Mouse (Mus musculus) hindbrain, embryonic 12.5 days (tissue): Measurements from ENCODE around the gene Micall2. TPM values are rescaled to one million over a fixed set of nuclear protein-coding genes. Genes with fewer than 3 reads are reported as not detected.

Source experiments
- ATAC-seq: fragments of 200-750 bp; cut with Nextera tagmentation; 2 replicates; pipeline ENCODE4 v1.8.0; 2017; ENCODE audit warnings: moderate TSS enrichment; ENCODE audit not compliant: low FRiP score
- H3K27ac ChIP-seq: fragments of 300-500 bp; sonication (generic); 2 replicates; pipeline ENCODE4 v1.5.1; 2016; ENCODE audit warnings: mild to moderate bottlenecking
- H3K27me3 ChIP-seq: fragments of 300-500 bp; sonication (generic); 2 replicates; pipeline ENCODE4 v1.6.1; 2016; ENCODE audit warnings: mild to moderate bottlenecking
- H3K36me3 ChIP-seq: fragments of 300-500 bp; sonication (generic); 2 replicates; pipeline ENCODE4 v1.6.1; 2016; ENCODE audit warnings: mild to moderate bottlenecking
- H3K4me1 ChIP-seq: fragments of 300-500 bp; sonication (generic); 2 replicates; pipeline ENCODE4 v1.6.1; 2016
- H3K4me2 ChIP-seq: fragments of 300-500 bp; sonication (generic); replicated peaks from 2 replicates; pipeline ENCODE4 v1.6.1; 2016; ENCODE audit warnings: mild to moderate bottlenecking
- H3K4me3 ChIP-seq: fragments of 300-500 bp; sonication (generic); 2 replicates; pipeline ENCODE4 v1.5.1; 2016; ENCODE audit warnings: mild to moderate bottlenecking
- H3K9ac ChIP-seq: fragments of 300-500 bp; sonication (generic); 2 replicates; pipeline ENCODE4 v1.6.1; 2016; ENCODE audit warnings: mild to moderate bottlenecking, moderate library complexity
- H3K9me3 ChIP-seq: fragments of 300-500 bp; sonication (generic); replicated peaks from 2 replicates; pipeline ENCODE4 v1.6.1; 2016; ENCODE audit warnings: mild to moderate bottlenecking
- WGBS: fragments of 180-500 bp; shearing (Covaris S2); methylation state at CpG from one replicate; pipeline ENCODE4 v1.1.7; 2016; 5-methylcytosine and 5-hydroxymethylcytosine counted together
- microRNA-seq: library from miRNA; unstranded; fragments of <30 nt; microRNA quantifications from one replicate; pipeline ENCODE4, GENCODE M21; 2017
- polyA plus RNA-seq: library from polyadenylated mRNA; unstranded; fragments of >200 nt; fragmentation: Nextera tagmentation; extraction: Ambion mirVana; gene quantifications from 2 replicates; pipeline ENCODE4 v1.2.1, GENCODE M21; 2016

Micall2 gene
- polyA plus RNA-seq, 1 experiment from 2014 or later = 8.2 TPM

DNA sequence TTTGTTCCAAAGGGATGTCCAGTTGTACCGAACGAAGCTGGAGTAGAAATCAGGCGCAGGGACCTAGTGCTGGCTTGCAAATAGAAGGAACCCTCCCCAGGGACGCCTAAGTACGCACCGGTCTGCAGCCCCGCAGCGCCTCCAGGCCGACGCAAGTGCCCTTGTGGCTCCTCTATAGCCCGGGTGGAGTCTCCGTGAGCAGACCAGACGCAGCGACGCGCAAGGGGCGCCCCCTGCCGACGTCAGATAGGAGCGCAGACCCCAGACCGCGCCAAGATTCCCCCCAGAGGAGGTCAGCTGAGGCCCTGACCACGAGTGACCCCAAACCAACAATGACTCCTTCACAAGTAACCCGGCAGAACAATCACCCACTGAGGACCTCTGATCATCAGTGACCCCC, 67.6 kb downstream of the Micall2 start:
- H3K9ac ChIP-seq = peak overlapping the region; percentile 33; the same call in 1 of the 2 replicates
- peak; percentile 41; the same call in 1 of the 2 replicates for ATAC-seq
- H3K4me1 ChIP-seq = peaks cover 23% of the 10 kb centered on the region
- H3K36me3 ChIP-seq = no peaks in the 10 kb centered on the region
- under 1% methylated on average over 24 of the region's 24 CpGs for WGBS
- no peak overlapping the region for H3K27ac ChIP-seq
- no peaks in the 10 kb centered on the region for H3K9me3 ChIP-seq
- H3K27me3 ChIP-seq = peaks cover 95% of the 10 kb centered on the region
- peak overlapping the region; percentile 23 for H3K4me2 ChIP-seq
- H3K4me3 ChIP-seq = no peak overlapping the region

DNA sequence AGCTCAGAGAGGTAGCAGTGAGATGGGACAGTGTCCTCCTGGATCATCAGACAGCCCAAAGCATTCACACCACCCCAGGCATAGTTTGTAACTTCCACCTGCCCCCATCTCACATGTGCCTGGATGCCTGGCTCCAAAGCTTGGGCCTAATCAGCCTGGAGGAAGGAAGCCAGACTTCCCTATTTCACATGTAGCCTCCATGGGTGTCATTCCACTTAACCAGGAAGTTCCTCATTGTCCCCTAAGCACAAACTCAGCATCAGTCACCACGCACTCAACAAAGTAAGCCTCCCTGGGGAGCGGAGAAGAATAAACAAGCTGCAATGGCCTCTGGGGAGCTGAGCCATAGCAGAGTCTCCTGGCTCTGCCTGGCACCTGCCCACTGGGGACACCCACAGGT, 69.6 kb downstream of the Micall2 start:
- no peak overlapping the region for H3K4me2 ChIP-seq
- peaks cover 23% of the 10 kb centered on the region for H3K4me1 ChIP-seq
- no peak for ATAC-seq
- H3K27ac ChIP-seq = no peak overlapping the region
- H3K9ac ChIP-seq = no peak overlapping the region
- H3K9me3 ChIP-seq = no peaks in the 10 kb centered on the region
- H3K4me3 ChIP-seq = no peak overlapping the region
- no peaks in the 10 kb centered on the region for H3K36me3 ChIP-seq
- 44% methylated on average over 2 of the region's 2 CpGs for WGBS
- peaks cover 93% of the 10 kb centered on the region for H3K27me3 ChIP-seq

DNA sequence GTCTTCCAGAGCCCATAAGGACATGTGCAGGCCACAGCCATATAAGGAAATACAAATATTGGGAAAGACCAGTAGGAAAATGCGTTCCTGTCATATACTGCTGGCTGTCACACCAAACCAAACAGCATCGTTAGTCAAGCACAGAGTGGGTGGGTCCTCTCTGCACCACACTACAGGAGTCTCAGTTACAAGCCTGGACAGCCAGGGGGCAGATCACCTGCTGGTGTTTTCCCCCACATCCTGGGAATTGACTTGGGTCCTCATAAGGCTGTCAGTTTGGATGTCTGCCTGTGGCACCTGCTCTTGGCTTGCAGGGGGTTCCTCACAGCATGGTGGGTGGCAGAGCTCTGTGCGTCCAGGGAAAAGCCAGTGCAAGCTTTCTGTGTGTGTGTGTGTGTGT, 70.8 kb downstream of the Micall2 start:
- peaks cover 23% of the 10 kb centered on the region for H3K4me1 ChIP-seq
- no peak overlapping the region for H3K4me3 ChIP-seq
- H3K9me3 ChIP-seq = no peaks in the 10 kb centered on the region
- peaks cover 95% of the 10 kb centered on the region for H3K27me3 ChIP-seq
- ATAC-seq = no peak
- 66% methylated on average over 3 of the region's 3 CpGs for WGBS
- H3K27ac ChIP-seq = no peak overlapping the region
- H3K36me3 ChIP-seq = no peaks in the 10 kb centered on the region
- H3K9ac ChIP-seq = no peak overlapping the region
- no peak overlapping the region for H3K4me2 ChIP-seq

DNA sequence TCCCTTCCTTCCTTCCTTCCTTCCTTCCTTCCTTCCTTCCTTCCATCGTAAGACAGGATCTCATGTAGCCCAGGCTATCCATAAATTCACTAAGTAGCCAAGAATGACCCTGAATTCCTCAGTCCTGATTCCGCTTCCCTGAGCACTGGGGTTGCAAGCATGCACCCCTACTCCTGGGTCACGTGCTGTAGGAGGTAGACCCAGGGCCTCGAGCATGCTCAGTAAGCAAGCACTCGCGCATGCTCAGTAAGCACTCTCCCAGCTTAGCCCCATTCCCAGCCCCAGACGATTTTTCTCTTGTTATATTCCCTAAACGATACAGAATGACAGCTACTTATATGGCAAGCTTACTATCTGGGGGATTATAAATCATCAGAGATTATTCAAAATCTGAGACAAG, 74.4 kb downstream of the Micall2 start:
- no peak overlapping the region for H3K27ac ChIP-seq
- no peaks in the 10 kb centered on the region for H3K36me3 ChIP-seq
- H3K27me3 ChIP-seq = peaks cover 91% of the 10 kb centered on the region
- H3K9ac ChIP-seq = no peak overlapping the region
- no peak overlapping the region for H3K4me3 ChIP-seq
- H3K9me3 ChIP-seq = no peaks in the 10 kb centered on the region
- WGBS = 70% methylated on average over 7 of the region's 8 CpGs
- H3K4me2 ChIP-seq = no peak overlapping the region
- no peak for ATAC-seq
- H3K4me1 ChIP-seq = peaks cover 21% of the 10 kb centered on the region

DNA sequence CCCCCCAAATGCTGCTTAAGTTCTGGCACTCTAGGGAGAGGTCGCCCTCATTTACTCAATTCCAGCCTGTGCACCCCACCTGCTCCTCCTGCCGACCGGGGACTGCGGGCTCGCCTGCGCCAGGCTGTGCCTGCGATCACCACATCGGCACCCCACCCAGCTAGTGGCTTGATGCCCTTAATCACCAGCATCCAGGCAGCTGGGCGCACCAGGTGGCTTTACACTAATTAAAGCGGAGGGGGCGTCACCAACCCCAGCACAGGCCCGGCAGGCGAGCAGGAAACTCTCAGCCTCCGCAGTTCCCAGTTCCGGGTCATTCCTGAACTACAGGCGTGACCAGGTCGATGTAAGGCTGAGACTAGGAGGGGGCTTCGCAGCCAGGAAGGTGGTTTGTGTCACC, 76.8 kb downstream of the Micall2 start:
- no peak overlapping the region for H3K9ac ChIP-seq
- WGBS = under 1% methylated on average over 18 of the region's 18 CpGs
- peak overlapping the region; percentile 37 for H3K4me2 ChIP-seq
- peaks cover 17% of the 10 kb centered on the region for H3K4me1 ChIP-seq
- ATAC-seq = peak; percentile 74
- H3K9me3 ChIP-seq = no peaks in the 10 kb centered on the region
- no peaks in the 10 kb centered on the region for H3K36me3 ChIP-seq
- no peak overlapping the region for H3K4me3 ChIP-seq
- peaks cover 70% of the 10 kb centered on the region for H3K27me3 ChIP-seq
- H3K27ac ChIP-seq = 0 out of 2 replicates have a peak overlapping the region, but pooled peaks have one; percentile 35

DNA sequence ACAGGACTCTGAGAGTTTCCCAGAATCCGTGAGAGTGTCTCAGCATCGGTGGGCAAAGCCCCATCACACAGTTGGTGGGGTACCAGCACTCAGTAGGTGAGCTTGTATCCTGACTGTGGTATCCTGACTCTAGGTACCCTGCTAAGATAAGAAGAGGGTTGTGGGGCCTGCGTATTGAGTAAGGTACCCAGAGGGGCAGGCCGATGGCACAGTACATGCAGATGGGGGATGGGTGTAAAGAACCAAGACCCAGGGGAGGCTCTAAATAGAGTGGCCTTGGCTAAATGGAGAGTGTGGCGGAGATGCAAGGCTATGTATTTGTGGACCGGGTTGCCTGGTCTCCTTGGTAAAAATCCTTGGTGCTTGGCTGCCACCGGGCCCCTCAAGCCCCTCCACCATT, 77.3 kb downstream of the Micall2 start:
- no peaks in the 10 kb centered on the region for H3K9me3 ChIP-seq
- H3K9ac ChIP-seq = no peak overlapping the region
- 27% methylated on average over 7 of the region's 7 CpGs for WGBS
- peak overlapping the region; percentile 37 for H3K4me2 ChIP-seq
- H3K27me3 ChIP-seq = peaks cover 65% of the 10 kb centered on the region
- peak; percentile 49 for ATAC-seq
- H3K4me1 ChIP-seq = peaks cover 17% of the 10 kb centered on the region
- H3K4me3 ChIP-seq = no peak overlapping the region
- 0 out of 2 replicates have a peak overlapping the region, but pooled peaks have one; percentile 35 for H3K27ac ChIP-seq
- H3K36me3 ChIP-seq = no peaks in the 10 kb centered on the region

DNA sequence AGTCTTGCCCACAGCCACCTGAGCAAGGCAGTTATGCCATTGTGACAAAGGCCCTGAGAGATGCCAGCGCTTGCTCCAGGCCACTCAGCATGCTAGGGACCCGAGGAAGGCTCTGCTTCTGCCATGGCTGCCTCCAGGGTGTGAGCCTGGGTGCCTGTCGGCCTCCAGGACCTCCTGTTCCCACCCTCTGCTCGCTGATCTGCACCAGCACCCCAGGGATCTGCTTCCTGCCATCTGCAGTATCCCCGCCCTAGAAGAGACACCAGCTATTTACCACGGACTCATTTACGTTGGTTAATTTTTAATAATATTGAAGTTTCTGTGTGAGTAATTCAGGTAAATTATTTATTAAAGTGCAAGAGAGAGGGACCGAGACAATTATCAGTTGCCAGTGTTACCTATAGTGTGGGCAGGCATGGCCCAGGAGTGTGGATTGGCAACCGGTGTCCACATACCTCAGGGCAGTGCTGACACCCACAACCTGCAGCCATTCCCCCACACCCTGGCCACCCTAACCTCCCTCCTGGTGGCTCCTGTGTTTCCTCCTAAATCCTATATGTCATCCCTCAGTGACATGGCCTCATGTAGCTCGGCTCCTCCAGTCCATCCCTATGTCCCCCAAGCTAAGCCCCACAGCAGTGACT, 78.1 kb downstream of the Micall2 start:
- Histone ChIP-seq H3K4me1 (peaks cover 17% of the 10 kb centered on the region), H3K27me3 (peaks cover 60% of the 10 kb centered on the region), H3K9ac (no peak overlapping the region), H3K27ac (0 out of 2 replicates have a peak overlapping the region, but pooled peaks have one; percentile 35), H3K4me3 (no peak overlapping the region), H3K4me2 (no peak overlapping the region), H3K36me3 (no peaks in the 10 kb centered on the region), H3K9me3 (no peaks in the 10 kb centered on the region)
- 58% methylated on average over 10 of the region's 10 CpGs for WGBS
- ATAC-seq = no peak

Small RNA genes lying within 50 kb of the gene (microRNA-seq; reads per million reads assigned to microRNA genes)
- not detected for gene Mir7037

Other genes with a start within 250 kb of the Micall2 start
- gene Uncx, start 192.8 kb downstream of the Micall2 start, polyA plus RNA-seq = 97.3 and 99.4 TPM in 2 replicates
- 32.8 and 37.7 TPM in 2 replicates for gene Ints1, start 39.3 kb upstream of the Micall2 start, polyA plus RNA-seq
- gene Mafk, start 55.2 kb upstream of the Micall2 start, polyA plus RNA-seq = 11.4 and 12.0 TPM in 2 replicates
- gene Tmem184a, start 83.6 kb upstream of the Micall2 start, polyA plus RNA-seq = 0.43 and 1.4 TPM in 2 replicates
- not detected in 2 replicates for gene Gm26938, start 90.1 kb upstream of the Micall2 start, polyA plus RNA-seq
- 55.8 and 66.6 TPM in 2 replicates for gene Psmg3, start 90.5 kb upstream of the Micall2 start, polyA plus RNA-seq
- gene Elfn1, start 171.6 kb upstream of the Micall2 start, polyA plus RNA-seq = 1.7 and 2.0 TPM in 2 replicates